Mouse (Mus musculus): ENCODE measurements around the gene Kctd11.
A peak's percentile ranks its signal among the peaks of the same experiment; 100 is the strongest.

The Kctd11 gene

DNA sequence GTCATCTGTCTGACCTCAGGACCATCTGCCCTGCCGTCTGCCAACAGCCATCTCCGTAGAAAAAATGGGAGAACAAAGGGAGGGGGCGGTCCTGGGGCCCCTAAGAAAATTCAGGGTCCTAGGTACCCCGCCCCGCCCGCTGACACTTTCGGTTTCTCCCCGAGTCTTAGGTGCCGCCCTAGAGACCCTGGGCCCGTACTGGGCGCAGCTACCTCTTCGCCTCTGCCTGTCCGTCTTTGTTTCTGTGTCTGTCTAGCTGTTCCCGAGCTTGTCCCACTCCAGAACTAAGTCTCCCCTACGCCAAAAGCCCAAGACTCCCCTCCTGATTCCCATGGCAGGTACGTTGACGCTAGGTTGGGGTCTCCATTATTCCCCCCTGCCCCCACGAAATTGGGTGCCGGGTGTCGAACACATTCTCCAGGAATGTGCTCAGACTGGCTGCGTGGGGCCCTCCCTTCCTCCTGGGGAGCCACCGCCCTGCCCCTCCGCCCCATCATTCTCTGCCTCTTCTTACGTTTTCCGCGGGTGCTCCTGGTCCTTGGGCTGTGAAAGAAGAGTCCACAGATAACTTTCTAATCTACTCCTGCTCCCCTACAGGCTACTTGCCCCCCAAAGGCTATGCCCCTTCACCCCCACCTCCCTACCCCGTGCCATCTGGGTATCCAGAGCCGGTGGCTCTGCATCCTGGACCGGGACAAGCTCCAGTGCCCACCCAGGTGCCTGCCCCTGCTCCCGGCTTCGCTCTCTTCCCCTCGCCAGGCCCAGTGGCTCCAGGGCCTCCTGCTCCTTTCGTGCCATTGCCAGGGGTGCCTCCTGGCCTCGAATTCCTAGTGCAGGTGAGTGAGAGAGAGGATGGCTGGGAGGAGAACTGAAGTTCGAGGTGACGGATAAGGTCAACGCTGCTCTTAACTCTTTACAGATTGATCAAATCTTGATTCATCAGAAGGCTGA lies 34.2 kb downstream of the Kctd11 start:
- DNase-seq, result peak; percentile 85

DNA sequence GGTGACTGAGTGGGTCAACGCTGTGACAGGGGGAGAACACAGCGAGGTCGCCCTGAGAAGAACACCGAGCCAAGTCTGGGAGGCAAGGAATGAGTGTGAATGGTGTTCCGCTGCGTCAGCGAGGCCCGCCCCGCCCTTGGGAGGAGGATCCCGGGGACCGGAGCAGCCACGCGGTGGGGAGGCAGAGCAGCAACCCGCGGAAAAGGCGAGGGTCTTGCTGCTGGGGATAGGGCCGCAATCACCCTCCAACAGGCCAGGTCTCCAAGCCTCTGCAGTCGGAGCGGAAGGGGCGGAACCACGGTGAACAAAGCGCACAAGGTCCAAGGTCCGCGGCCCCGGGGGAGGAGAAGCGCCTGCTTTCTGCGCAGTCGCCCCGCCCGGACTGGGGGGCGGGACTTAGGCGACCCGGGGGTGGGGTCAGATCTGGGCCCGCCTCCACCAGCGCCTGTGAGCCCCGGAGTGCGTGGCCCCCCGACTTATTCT lies 35.0 kb downstream of the Kctd11 start, which contains the start of gene Plscr3:
Gene Plscr3 (plus strand): TSS at position 179 of the 483 bp plus-strand sequence.
- DNase-seq, result peak; percentile 95

DNA sequence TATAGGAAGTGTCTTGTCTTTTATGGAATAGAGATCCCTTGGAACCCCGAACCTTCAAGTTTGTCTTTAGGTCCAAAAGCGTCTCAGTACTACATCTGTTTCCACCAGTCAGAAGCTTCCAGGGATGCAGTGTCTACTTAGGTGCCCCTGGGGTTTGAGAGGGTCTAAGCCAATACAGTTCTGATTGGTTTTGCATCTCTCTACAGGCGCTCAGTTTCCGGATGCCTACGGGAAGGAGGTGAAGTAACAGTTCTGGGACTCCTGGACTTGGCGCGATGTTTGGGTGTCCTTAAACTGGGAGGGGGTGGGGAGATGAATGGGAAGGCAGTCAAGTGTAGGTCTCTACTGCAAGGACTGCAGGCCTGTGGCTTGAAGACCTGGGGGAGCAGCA lies 42.5 kb downstream of the Kctd11 start:
- DNase-seq, result peak; percentile 45

DNA sequence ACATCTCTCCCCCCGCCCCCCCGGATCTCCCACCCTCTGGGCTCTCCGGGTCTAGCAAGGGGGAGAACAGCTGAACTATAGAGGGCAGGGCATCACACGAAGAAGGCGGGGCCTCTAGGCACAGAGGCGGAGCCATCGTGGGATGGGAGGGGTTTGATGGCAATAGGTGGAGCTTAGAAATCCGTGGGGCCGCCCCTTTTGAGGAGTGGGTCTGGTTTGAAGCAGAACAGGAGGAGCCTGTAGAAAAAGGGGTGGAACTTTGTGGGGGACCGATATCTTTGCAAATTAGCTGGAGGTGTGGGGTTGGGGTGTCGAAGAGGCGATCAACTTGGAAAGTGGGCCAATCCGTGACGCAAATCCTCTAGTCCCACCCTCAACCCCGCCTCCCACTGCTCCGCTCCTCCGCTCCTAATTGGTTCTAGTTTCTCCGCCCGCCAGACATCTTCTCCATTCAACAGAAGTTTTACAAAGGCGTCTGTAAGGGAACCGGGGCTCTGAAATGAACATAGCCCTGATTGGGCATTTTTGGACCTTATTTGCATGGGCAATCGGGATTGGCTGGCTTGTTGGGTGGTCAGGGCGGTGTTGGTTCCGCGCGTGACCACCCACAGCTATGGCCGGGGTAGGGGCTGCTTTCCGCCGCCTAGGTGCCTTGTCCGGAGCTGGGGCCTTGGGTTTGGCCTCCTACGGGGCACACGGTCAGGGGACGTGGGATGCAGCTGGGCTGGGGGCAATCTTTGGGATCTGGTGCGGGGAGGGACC lies 43.1 kb downstream of the Kctd11 start, which contains the start of gene Tmem256:
Gene Tmem256 (plus strand): TSS at position 563 of the 762 bp plus-strand sequence.
- peak; percentile 95 for DNase-seq

DNA sequence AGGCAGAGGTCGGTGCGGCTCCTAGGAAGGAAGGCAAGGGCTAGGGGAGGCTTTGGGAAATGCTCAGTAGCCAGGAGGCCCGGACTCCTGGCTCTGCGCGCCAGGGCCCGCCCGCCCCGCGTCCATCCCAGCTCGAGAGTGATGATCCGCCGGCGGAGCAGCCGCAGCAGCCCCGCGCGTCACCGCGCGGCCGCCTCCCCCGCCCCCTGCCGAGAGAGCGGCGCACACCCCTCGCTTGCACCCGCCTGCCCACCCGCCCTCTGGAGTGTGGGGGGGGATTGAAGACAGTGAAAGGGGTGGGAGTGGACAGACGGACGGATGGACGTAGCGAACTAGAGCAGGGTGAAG lies 43.6 kb downstream of the Kctd11 start, which contains the start of gene Nlgn2:
Gene Nlgn2 (minus strand): TSS at position 181 of the 348 bp plus-strand sequence.
- no peak for DNase-seq

DNA sequence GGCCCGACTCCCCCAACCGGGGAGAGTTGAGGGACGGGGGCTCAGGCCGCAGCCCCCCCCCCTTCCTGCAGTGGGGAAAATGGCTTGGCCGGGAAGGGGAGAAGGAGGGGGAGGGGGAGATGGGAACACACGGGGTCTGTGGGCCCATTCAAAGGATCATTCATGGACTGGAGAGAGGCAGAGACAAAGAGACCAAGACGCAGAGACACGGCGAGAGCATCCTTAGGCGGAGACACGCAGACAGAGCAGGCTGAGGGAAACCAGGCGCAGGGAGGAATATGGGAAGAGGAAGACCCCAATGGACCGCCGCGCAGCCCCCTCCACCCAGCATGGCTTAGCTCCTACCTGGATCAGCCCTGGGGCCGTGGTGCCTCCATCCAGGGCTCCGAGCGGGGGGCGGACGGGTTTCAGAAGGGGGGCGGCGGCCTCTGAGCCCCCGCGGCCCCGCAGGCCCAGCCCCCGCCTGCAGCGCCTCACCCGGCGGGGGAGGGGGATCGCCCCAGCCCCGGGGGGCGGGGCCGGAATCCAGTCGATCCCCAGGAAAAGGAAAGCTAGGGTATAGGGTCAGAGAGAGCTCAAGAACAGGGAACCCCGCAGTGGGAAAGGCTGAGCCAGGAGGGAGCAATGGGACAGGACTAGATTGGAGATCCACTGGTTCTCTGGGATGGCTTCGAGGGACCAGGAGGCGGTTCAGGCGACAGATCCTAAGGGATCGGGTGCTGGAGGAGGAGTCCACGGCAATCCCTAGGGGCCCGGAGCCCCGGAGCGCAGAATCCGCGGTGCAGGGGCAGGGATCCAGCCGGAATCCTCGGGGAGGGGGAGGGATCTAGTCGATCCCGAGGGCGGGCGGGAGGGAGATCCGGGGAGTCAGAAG lies 44.3 kb downstream of the Kctd11 start:
- DNase-seq, result peak; percentile 33

DNA sequence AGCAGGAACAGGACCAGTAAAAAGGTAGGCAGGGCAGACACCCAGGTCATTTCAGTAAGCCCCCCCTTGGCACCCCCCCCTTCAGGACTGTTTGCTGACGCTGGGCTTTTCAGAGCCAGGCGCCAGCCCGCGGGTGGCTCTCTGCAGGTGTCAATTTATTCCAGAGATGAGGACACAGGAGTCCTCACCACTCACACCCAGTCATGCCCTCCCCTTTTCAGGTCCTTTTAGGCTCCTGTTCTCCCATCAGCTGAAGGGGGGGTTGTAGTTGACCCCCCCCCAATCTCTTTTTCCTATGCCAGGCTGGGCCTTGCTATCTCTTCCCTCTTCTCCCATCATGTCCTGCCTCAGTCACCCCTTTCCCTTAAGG lies 45.3 kb downstream of the Kctd11 start:
- no peak for DNase-seq

DNA sequence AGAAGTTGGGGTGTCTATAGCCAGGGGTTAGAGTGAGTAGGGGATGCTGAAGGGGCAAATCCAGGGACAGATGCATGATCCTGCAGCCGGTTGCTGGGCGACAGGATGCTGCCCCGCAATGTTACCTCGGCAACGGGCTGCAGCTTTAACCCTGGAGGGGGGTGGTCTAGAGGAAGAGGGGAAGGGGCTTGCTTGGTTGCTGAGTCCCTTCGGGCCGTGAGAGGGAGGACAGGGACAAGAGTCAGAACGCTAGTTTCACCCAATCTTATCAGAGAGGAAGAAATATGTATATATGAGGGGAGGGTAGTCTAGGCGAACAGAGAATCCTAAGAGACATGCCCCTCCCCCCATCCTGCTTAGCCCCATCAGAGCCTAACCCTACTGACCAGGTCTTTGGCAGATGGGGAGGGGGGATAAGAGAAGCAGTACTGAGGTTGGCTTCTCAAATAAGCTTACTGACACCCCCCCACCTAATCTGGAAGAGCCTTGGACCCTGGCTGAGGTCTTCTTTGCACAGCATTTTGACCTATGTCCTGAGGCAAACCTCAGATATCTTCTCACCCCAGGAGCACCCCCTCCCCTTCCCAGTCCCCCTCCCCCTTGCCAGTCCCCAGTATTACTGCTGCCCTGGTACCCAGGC lies 45.8 kb downstream of the Kctd11 start:
- DNase-seq, result no peak

DNA sequence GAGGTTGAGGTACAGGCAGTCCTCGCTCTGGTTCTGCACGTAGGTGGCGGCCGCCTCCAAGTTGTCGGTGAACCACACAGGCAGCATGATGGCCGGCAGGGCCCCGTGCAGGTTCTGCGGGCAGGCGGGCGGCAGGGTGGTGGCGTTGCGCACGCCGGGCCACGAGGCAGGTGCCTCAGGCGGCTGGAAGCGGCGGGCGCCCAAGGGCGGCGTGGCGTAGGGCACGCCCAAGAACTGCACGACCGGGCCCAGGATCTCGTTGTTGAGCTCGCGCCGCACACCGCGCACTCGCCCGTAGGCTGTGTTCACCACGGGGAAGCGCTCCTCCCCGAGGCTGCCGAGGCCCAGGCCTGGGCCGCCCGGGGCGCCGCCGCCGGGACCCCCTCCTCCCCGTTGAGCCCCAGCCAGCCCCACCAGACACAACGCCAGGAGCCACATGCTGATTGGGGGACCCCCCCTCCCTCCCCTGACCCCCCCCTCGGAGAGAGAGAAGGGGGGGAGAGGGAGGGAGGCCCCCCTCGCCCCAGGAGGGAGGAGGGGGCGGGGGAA lies 47.1 kb downstream of the Kctd11 start:
- peak; percentile 79 for DNase-seq

DNA sequence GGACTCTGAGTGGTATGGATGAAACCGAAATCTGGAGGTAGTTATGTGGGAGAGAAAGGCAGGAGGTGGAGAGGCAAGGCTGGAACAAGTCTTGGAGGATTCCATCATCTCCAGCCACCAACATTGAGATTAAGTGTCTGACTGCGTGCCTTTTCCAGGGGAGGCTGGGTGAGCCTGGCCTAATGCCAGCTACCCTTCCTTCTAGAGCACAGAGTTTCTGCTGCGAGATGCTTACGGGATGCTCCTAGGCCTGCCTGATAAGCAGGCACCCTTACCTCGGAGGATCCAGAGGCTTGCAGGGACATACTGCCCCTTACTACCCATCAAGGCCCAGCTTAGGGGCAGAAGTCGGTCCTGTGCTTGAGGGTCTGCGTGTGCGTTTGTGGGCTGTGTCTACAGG lies 47.7 kb downstream of the Kctd11 start:
- DNase-seq, result no peak

DNA sequence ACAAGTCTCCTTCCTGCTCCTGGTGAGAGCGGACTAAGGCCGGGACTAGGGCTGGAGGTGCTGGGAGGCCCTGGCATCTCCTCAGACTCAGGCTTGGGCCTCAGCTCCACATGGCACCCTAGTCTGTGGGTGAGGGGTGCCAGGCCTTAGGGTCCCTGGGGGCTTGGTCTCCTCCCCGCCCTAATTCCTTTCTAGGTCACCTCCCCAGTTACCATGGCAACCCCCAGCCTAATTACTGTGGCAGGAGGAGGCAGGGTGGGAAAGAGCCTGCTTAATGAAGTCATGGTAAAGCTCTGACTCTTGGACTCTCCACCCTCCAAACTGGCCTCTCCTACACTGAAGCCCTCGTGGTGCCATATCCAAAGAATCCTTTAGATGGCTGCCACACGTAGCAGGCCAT lies 52.4 kb downstream of the Kctd11 start:
- DNase-seq, result no peak

Measured in liver (tissue).